Mouse (Mus musculus): ENCODE data around the gene 3110082J24Rik.

3110082J24Rik gene

DNA sequence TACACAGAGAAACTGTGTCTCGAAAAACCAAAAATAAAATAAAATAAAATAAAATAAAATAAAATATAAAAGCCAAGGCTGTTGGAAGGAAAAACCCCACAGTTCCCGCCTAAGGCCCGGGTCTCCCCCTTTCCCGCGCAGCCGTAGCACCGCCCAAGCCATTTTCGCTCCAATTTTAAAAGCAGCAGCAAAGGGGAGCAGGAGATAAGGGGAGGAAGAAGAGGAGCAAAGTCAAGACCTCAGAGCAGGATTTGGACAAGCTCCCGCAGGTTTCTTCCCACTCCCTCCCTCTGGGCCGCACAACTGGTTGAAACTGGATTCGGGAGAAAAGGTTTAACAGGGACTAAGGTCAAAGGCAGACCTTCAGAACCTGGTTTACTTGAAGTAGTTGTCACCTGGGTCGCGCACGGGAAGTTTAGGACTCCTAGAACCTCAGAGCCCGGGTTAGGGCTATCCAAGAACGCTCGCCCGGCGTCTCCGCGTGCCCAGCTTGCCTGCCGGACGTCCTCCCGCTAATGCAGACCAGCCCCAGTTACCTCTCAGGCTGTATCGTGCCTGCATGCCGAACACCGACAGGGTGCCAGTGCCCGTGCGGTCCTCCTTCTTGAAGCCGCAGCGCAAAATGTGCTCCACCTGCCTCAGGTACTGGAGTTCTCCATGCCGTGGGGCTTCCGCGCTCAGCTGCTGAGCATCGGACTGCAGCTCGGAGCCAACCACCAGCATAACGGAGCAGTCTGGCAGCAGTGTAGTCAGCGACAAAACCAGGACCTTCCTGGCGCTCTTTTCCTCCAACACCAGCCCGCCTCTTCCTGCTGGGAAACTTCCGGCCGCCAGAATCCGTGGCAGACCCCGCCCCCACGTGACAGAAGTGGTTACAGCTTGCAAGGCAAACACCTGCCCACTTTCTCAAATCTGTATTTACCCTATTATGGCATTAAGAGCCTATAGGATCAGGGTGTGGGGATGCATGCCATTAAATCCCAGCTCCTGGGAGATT is 32.8 kb downstream of the 3110082J24Rik start, which contains the start of gene Tyms:
Gene Tyms (minus strand): TSS at position 793 of the 997 bp plus-strand sequence.
- DNase-seq (ENCODE audit: low read depth, low spot score), result peak; percentile 88

DNA sequence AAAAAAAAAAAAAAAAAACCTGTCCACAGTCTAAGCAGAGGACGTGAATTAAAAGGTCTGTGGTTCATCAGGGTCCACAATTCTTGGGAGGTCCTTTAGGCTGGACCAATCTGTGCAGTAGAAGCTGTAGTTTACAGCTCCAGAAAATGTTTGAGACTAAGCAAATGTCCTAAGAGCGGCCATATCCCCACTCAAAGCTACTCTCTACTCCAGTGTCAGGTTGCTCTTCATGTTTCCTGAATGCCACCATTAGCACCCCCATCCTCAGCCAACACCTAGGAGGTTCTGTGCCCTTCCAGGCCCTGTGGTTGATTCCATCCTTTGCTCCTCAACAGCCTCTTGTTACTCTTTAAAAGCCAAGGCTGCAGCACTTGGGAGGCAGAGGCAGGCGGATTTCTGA is 33.5 kb downstream of the 3110082J24Rik start:
- no peak for DNase-seq (ENCODE audit: low read depth, low spot score)

DNA sequence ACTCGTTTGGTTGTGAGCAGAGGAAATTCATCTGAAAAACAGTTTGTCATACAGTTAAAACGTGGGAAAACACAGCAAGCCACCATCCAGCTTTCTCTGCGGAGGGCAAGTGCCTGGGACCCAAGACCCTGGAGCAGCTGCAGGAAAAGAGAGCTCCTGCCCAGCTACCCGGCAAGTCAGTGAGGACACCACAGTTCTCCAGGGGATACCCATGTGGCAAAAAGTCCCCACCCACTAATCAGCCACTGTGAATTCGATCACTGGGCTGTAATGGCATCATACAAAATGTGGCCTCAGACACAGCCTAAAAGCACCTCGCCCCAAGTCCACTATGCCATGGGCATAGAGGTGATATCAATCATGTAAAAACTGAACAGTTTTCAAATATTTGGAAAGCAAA is 34.2 kb downstream of the 3110082J24Rik start:
- DNase-seq (ENCODE audit: low read depth, low spot score), result no peak

GRCm38 (mm10) chr5:30067726-30068125 is 38.2 kb downstream of the 3110082J24Rik start:
- no peak for DNase-seq (ENCODE audit: low read depth, low spot score)

DNA sequence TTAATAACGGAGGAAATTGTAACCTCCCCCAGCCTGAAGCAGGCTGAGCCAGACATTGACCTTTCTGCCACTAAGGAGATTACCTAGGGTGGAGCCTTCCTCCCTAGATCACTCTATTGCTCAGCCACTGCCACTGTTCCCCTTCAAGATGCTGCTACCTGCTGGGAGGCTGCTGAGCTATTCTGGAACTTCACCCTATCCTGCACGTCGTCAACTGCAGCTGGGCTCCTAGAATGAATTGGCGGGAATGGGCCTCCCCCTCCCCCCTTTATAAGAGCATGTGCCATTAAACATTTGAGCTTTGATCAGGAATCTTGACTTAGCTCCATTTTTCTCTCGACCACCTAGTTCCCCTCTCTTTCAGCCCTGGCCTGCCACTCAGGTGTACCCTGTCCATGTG is 46.3 kb downstream of the 3110082J24Rik start:
- DNase-seq (ENCODE audit: low read depth, low spot score), result peak; percentile 87

- DNase-seq (ENCODE audit: low read depth, low spot score), result peak; percentile 77
These were observed 47.6 kb downstream of the 3110082J24Rik start for GRCm38 (mm10) chr5:30058216-30058731.
